Mouse (Mus musculus): Measurements from ENCODE around the gene Gramd1b.

GRCm38 (mm10) chr9:40390904-40391303 is 140.3 kb downstream of the Gramd1b start:
- no peak for TF ChIP-seq CTCF (IDR thresholded peaks at IDR 0.05; ENCODE audit: extremely low read depth, insufficient read depth, insufficient read length, insufficient replicate concordance)
- TF ChIP-seq POLR2A (IDR thresholded peaks at IDR 0.05; ENCODE audit: low read depth, low read length), result no peak
